Mouse (Mus musculus): ENCODE data around the gene Slc9b2. TPM values are rescaled to one million over a fixed set of nuclear protein-coding genes. Genes with fewer than 3 reads are reported as not detected.

The Slc9b2 gene
- polyA plus RNA-seq (2015; fragmentation: Nextera tagmentation; extraction: Ambion mirVana), result 3.1 and 3.3 TPM in 2 replicates

DNA sequence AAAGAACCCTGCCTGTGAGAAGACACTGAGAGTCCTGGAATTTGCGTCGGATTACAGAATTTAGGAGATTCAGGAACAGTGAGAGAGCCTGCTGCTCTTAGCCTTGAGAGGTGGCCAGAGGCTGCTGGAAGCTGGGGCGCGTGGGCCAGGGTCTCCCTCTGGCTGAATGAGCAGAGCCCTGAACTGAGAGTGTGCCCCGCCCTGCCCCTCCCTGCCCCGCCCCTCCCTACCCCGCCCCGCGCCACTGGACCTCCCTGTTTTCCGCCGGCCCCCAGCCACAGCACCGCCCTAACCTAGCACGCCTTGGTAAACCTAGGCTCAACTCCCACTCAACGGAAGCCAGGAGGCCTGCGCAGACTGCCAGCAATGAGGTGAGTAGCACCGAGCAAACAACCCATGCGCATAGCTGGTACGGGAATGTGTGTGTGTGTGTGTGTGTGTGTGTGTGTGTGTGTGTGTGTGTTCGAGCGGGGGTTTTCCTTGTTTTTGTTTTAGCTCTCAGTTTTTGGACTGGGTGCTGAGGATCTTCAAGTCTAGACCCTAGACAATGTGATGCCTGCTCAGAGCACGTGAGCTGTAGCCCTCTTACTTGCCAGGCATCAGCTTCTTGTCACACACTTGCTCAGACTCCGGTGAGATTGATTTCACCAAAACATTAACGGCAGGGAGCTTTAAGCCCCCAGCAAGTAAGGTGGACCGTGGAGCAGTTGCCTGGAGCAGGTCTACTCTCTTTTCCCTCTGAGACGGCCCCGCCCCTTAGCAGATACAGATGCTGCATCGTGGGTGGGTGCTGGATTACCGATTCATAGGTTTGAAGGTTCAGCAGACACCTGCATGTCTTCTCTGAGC, at the start of gene Slc9b2:
Gene Slc9b2, plus strand, starts transcription at position 290 of the 849 bp plus-strand sequence.
- Histone ChIP-seq H3K4me1 (ENCODE audit: insufficient read depth, low read length) (0 out of 2 replicates have a peak, but pooled peaks cover 4% of the 10 kb centered on the region), H3K27ac (ENCODE audit: low read length) (no peak within 1 kb of the TSS), H3K4me3 (ENCODE audit: low read length) (peak within 1 kb of the TSS; percentile 42), H3K9me3 (ENCODE audit: low read length) (no peaks in the 10 kb centered on the region), H3K27me3 (ENCODE audit: insufficient read depth, low read length) (no peaks in the 10 kb centered on the region), H3K4me2 (replicated peaks; ENCODE audit: low read depth, low read length) (peak within 1 kb of the TSS; percentile 65), H3K36me3 (ENCODE audit: insufficient read depth, low read length) (no peaks in the 10 kb centered on the region), H3K9ac (replicated peaks; ENCODE audit: low read length) (peak within 1 kb of the TSS; percentile 41)
- 5% methylated on average over 28 of the region's 28 CpGs for WGBS
- peak; percentile 98 for ATAC-seq (ENCODE audit: low FRiP score, low TSS enrichment)

DNA sequence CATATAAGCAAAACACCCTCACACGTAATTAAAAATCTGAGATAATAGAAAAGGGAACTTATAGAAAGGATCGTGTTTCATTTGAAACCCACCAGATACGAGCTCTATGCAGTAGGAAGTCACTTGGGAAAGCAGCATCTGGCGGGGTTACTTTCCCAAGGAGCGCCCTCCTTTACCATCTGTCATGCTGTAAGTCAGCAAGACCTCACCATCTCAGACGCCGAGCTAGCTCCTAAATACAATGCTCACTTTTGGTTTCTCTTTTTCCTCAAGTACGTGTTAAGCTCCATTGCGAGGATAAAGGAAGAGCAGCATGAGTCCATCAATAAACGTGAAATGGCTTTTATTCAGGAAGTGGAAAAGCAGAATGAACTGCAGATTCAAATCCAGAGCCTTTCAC, 48.6 kb upstream of the Slc9b2 start:
- no peak for ATAC-seq (ENCODE audit: low FRiP score, low TSS enrichment)
- Histone ChIP-seq H3K9ac (replicated peaks; ENCODE audit: low read length) (no peak overlapping the region), H3K9me3 (ENCODE audit: low read length) (no peaks in the 10 kb centered on the region), H3K4me1 (ENCODE audit: insufficient read depth, low read length) (no peaks in the 10 kb centered on the region), H3K4me2 (replicated peaks; ENCODE audit: low read depth, low read length) (no peak overlapping the region), H3K36me3 (ENCODE audit: insufficient read depth, low read length) (peaks cover 65% of the 10 kb centered on the region), H3K4me3 (ENCODE audit: low read length) (no peak overlapping the region), H3K27me3 (ENCODE audit: insufficient read depth, low read length) (no peaks in the 10 kb centered on the region), H3K27ac (ENCODE audit: low read length) (no peak overlapping the region)
- WGBS, result 87% methylated on average over 10 of the region's 10 CpGs

DNA sequence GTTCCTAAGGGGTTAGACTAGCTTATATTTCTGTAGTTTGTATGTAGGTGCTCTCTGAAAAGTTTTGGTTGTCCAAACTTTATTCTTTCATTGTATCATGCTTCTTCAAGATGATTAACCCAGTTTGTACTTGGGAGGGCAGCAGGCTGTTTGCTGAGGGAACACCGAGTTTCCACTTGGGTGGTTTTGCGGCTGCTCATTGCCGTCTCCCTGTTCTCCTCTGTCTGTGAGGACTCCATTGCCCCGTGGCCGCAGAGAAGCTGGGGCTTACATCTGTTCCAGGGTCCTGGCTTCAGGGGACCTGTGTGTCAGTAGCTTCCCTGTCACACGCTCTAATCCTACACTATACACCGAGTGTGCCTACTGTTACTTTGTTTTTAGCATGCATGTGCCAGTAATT, 47.3 kb upstream of the Slc9b2 start:
- Histone ChIP-seq H3K36me3 (ENCODE audit: insufficient read depth, low read length) (peaks cover 73% of the 10 kb centered on the region), H3K4me1 (ENCODE audit: insufficient read depth, low read length) (no peaks in the 10 kb centered on the region), H3K4me3 (ENCODE audit: low read length) (no peak overlapping the region), H3K9ac (replicated peaks; ENCODE audit: low read length) (no peak overlapping the region), H3K27me3 (ENCODE audit: insufficient read depth, low read length) (no peaks in the 10 kb centered on the region), H3K27ac (ENCODE audit: low read length) (no peak overlapping the region), H3K9me3 (ENCODE audit: low read length) (no peaks in the 10 kb centered on the region), H3K4me2 (replicated peaks; ENCODE audit: low read depth, low read length) (no peak overlapping the region)
- WGBS, result 61% methylated on average over 7 of the region's 7 CpGs
- peak; percentile 68; the same call in 1 of the 2 replicates for ATAC-seq (ENCODE audit: low FRiP score, low TSS enrichment)

DNA sequence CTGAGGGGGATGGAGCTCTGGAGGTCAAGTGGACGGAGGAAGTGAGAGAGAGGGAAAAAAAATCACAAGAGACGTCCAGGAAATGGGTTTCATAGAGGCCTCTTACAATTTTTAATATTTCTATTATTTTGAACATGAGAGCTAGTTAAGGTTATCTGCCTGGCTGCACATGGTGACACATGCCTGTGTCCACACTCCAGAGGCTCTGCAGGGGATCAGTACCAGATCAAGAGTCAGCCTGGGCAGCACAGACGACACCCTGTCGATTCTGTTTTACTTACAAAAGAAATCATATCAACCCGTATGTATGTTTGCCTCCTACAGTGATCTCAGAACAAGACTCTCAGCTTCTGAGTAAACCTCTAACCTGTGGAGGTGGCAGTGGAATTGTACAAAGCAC, 38.9 kb upstream of the Slc9b2 start:
- Histone ChIP-seq H3K9me3 (ENCODE audit: low read length) (no peaks in the 10 kb centered on the region), H3K27me3 (ENCODE audit: insufficient read depth, low read length) (no peaks in the 10 kb centered on the region), H3K4me2 (replicated peaks; ENCODE audit: low read depth, low read length) (no peak overlapping the region), H3K27ac (ENCODE audit: low read length) (peak overlapping the region; percentile 47; the same call in 1 of the 2 replicates), H3K36me3 (ENCODE audit: insufficient read depth, low read length) (peaks cover 60% of the 10 kb centered on the region), H3K4me3 (ENCODE audit: low read length) (no peak overlapping the region), H3K4me1 (ENCODE audit: insufficient read depth, low read length) (no peaks in the 10 kb centered on the region), H3K9ac (replicated peaks; ENCODE audit: low read length) (no peak overlapping the region)
- ATAC-seq (ENCODE audit: low FRiP score, low TSS enrichment), result no peak
- 80% methylated on average over 5 of the region's 5 CpGs for WGBS

DNA sequence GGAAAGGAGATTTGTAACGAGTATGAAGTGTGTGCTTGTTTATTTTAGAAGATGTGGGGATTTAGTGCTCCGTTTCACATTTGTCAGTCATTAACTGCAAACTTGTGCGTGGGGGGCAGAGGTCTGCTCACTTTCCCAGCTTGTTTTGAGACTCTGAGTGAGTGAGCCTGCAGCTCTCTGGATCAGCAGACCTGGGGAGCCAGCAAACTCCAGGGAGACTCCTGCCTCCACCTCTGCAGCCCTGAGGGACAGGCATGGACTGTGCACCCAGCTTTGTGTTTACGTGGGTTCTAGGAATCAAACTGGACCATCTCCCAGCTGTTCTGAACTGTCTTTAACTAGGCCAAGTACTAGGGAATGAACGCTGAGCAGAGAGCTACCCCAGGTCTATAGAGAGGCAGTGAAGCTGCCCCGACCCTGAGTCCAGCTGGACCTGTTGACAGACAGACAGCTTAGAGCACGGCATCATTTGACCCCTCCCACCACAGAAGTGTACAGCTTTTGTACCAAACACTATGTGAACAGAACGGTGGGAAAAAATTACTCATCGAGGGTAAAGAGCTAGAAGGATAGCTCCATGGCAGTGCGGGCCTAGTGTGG, 38.0 kb upstream of the Slc9b2 start:
- H3K4me1 ChIP-seq (ENCODE audit: insufficient read depth, low read length), result no peaks in the 10 kb centered on the region
- WGBS, result 61% methylated on average over 10 of the region's 10 CpGs
- H3K27ac ChIP-seq (ENCODE audit: low read length), result peak overlapping the region; percentile 61

DNA sequence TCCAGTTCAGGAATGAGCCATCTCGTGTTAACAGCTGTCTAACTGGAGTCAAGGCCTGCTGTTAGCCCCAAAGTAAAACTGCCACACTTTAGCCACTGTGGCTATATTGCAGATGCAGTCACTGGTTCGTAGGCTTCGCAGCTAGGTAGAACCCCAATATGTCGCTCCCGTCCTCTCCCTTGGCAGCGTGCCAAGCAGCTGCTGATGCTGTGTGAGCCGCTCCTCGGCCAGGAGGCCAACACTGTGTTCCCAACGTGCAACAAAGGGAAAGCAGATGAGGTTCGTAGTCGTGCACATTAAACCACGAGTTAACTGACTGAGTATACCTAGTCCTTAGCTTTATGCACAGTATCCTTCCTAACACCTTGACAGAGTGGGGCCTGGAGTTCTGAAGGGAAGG, 34.9 kb upstream of the Slc9b2 start:
- H3K27me3 ChIP-seq (ENCODE audit: insufficient read depth, low read length), result no peaks in the 10 kb centered on the region
- no peak overlapping the region for H3K9ac ChIP-seq (replicated peaks; ENCODE audit: low read length)
- H3K4me1 ChIP-seq (ENCODE audit: insufficient read depth, low read length), result no peaks in the 10 kb centered on the region
- WGBS, result 76% methylated on average over 12 of the region's 12 CpGs
- no peaks in the 10 kb centered on the region for H3K9me3 ChIP-seq (ENCODE audit: low read length)
- no peak overlapping the region for H3K27ac ChIP-seq (ENCODE audit: low read length)
- ATAC-seq (ENCODE audit: low FRiP score, low TSS enrichment), result no peak
- H3K36me3 ChIP-seq (ENCODE audit: insufficient read depth, low read length), result peaks cover 34% of the 10 kb centered on the region
- H3K4me3 ChIP-seq (ENCODE audit: low read length), result no peak overlapping the region
- no peak overlapping the region for H3K4me2 ChIP-seq (replicated peaks; ENCODE audit: low read depth, low read length)

More for the DNA sequence above, 38.0 kb upstream of the Slc9b2 start:
- Histone ChIP-seq H3K9me3 (ENCODE audit: low read length) (no peaks in the 10 kb centered on the region), H3K36me3 (ENCODE audit: insufficient read depth, low read length) (peaks cover 57% of the 10 kb centered on the region), H3K4me3 (ENCODE audit: low read length) (no peak overlapping the region), H3K27me3 (ENCODE audit: insufficient read depth, low read length) (no peaks in the 10 kb centered on the region), H3K4me2 (replicated peaks; ENCODE audit: low read depth, low read length) (no peak overlapping the region), H3K9ac (replicated peaks; ENCODE audit: low read length) (no peak overlapping the region)
- peak; percentile 94 for ATAC-seq (ENCODE audit: low FRiP score, low TSS enrichment)

DNA sequence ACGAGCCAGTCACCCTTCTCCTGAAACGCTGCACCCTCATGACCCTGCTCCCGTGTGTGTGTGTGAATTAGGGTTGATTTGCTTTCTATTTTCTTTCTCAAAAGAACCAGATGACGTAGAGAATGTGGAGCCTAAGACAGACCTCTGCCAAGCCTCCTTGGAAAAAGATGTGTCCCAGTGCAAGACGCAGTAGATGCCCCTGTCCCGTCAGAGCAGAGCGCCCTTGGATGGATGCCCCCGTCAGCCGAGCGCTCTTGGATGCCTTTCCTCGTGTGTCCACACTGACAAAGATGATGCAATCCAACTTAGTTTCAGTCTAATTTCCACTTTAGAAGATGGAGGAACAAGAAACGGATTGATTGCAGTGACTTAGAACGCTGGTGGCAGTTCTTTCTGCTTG, 34.5 kb upstream of the Slc9b2 start:
- ATAC-seq (ENCODE audit: low FRiP score, low TSS enrichment), result no peak
- no peak overlapping the region for H3K4me3 ChIP-seq (ENCODE audit: low read length)
- no peak overlapping the region for H3K4me2 ChIP-seq (replicated peaks; ENCODE audit: low read depth, low read length)
- H3K9ac ChIP-seq (replicated peaks; ENCODE audit: low read length), result no peak overlapping the region
- H3K27ac ChIP-seq (ENCODE audit: low read length), result no peak overlapping the region
- peaks cover 32% of the 10 kb centered on the region for H3K36me3 ChIP-seq (ENCODE audit: insufficient read depth, low read length)
- no peaks in the 10 kb centered on the region for H3K4me1 ChIP-seq (ENCODE audit: insufficient read depth, low read length)
- WGBS, result 85% methylated on average over 13 of the region's 13 CpGs
- H3K9me3 ChIP-seq (ENCODE audit: low read length), result no peaks in the 10 kb centered on the region
- no peaks in the 10 kb centered on the region for H3K27me3 ChIP-seq (ENCODE audit: insufficient read depth, low read length)

DNA sequence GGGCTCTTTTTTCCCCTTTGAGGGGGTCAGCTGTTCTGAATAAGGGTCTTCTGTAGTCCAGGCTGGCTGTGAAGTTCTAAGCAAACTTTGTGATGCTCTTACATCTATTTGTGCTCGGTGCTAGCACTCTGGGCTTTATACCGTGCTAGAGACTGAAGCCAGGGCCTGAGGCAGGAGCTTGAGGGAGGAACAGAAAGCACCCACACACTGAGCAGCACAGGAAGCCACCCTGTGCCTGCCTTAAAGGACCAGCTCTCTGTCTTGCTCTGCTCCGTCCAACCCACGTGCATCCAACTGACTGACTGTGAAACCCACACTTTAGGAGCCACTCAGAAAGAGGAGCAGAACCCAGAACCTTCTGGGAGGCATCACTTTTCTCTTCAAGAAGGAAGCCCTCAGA, 27.3 kb upstream of the Slc9b2 start:
- H3K27me3 ChIP-seq (ENCODE audit: insufficient read depth, low read length), result no peaks in the 10 kb centered on the region
- H3K9me3 ChIP-seq (ENCODE audit: low read length), result 0 out of 2 replicates have a peak, but pooled peaks cover 5% of the 10 kb centered on the region
- WGBS, result 65% methylated on average over 4 of the region's 4 CpGs
- ATAC-seq (ENCODE audit: low FRiP score, low TSS enrichment), result peak; percentile 22; the same call in 1 of the 2 replicates
- peaks cover 4% of the 10 kb centered on the region; the same call in 1 of the 2 replicates for H3K4me1 ChIP-seq (ENCODE audit: insufficient read depth, low read length)
- peak overlapping the region; percentile 57; the same call in 1 of the 2 replicates for H3K9ac ChIP-seq (replicated peaks; ENCODE audit: low read length)
- no peaks in the 10 kb centered on the region for H3K36me3 ChIP-seq (ENCODE audit: insufficient read depth, low read length)
- H3K4me2 ChIP-seq (replicated peaks; ENCODE audit: low read depth, low read length), result no peak overlapping the region
- no peak overlapping the region for H3K4me3 ChIP-seq (ENCODE audit: low read length)
- no peak overlapping the region for H3K27ac ChIP-seq (ENCODE audit: low read length)

DNA sequence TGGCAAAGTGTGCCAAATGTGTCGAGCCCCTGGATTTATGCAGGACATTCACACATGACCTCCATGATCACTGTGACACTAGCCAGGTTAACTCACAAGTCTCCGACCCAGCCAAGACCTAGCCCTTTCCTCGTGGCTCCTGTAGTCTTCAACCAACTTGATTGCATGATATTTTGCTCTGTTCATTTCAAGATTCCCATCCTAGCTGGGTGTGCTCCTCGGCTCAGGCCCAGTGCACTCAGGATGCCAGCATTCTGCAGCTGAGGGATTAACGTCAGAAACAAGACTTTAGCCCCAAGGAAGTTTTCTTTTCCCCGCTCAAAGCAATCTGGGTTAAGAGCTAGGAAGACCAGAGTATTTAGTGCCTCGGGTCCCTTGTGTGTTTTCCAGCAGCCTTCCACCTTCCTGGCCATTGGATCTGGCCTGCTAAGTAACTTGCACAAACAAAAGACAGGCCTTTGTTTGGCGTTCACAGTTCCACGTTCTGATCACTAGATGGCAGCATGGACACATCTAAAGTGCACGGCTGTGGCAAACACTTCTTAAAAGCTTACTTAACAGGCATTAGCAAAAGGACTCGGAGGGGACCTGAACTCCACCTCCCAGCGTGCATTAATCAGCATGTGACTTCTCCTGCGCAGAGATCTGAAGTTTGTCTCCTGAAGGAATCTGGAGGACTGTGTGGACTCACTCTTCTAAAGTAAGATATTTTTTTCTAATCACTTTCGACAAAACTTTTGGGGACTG, 26.7 kb upstream of the Slc9b2 start, which contains the start of gene Bdh2:
Gene Bdh2, plus strand, starts transcription at position 553 of the 747 bp plus-strand sequence.
- peak; percentile 89 for ATAC-seq (ENCODE audit: low FRiP score, low TSS enrichment)
- 16% methylated on average over 14 of the region's 14 CpGs for WGBS
- Histone ChIP-seq H3K9ac (replicated peaks; ENCODE audit: low read length) (peak within 1 kb of the TSS; percentile 57), H3K4me2 (replicated peaks; ENCODE audit: low read depth, low read length) (peak within 1 kb of the TSS; percentile 41), H3K9me3 (ENCODE audit: low read length) (0 out of 2 replicates have a peak, but pooled peaks cover 5% of the 10 kb centered on the region), H3K36me3 (ENCODE audit: insufficient read depth, low read length) (no peaks in the 10 kb centered on the region), H3K27me3 (ENCODE audit: insufficient read depth, low read length) (no peaks in the 10 kb centered on the region), H3K27ac (ENCODE audit: low read length) (peak within 1 kb of the TSS; percentile 26; the same call in 1 of the 2 replicates), H3K4me1 (ENCODE audit: insufficient read depth, low read length) (peaks cover 4% of the 10 kb centered on the region; the same call in 1 of the 2 replicates), H3K4me3 (ENCODE audit: low read length) (peak within 1 kb of the TSS; percentile 6)
